Mouse (Mus musculus): ENCODE results near the gene Olfr1406.
"Not testable (repeated sequence)": the region's sequence is repeated elsewhere in the genome, so short reads cannot be mapped to it uniquely, and the experiment has no call there.

Olfr1406 gene

GRCm38 (mm10) chr1:173190540-173190939, at the start of gene Olfr1406:
Gene Olfr1406 (minus strand): TSS chr1:173190640.
- no peak for DNase-seq (ENCODE audit: low read depth)

GRCm38 (mm10) chr1:173237004-173237403, 46.6 kb upstream of the Olfr1406 start:
- DNase-seq (ENCODE audit: low read depth): not testable (repeated sequence)

- no peak for DNase-seq (ENCODE audit: low read depth)
These were observed 36.6 kb upstream of the Olfr1406 start, which contains the start of gene Fcer1a for GRCm38 (mm10) chr1:173227081-173227480. Gene Fcer1a (minus strand): TSS chr1:173227214.

GRCm38 (mm10) chr1:173216481-173216880, 26.0 kb upstream of the Olfr1406 start:
- no peak for DNase-seq (ENCODE audit: low read depth)

- no peak for DNase-seq (ENCODE audit: low read depth)
These were observed 21.7 kb upstream of the Olfr1406 start, which contains the start of gene Olfr1404 for GRCm38 (mm10) chr1:173212092-173212491. Gene Olfr1404 (plus strand): TSS chr1:173212392.

GRCm38 (mm10) chr1:173197508-173197907, 7.1 kb upstream of the Olfr1406 start, which contains the start of gene Olfr218:
Gene Olfr218 (plus strand): TSS chr1:173197808.
- no peak for DNase-seq (ENCODE audit: low read depth)

GRCm38 (mm10) chr1:173196359-173196758, 5.9 kb upstream of the Olfr1406 start:
- no peak for DNase-seq (ENCODE audit: low read depth)

GRCm38 (mm10) chr1:173192059-173192458, 1.6 kb upstream of the Olfr1406 start:
- DNase-seq (ENCODE audit: low read depth): no peak

GRCm38 (mm10) chr1:173174154-173174842, 16.1 kb downstream of the Olfr1406 start:
- DNase-seq (ENCODE audit: low read depth): no peak

GRCm38 (mm10) chr1:173137274-173137673, 53.2 kb downstream of the Olfr1406 start, which contains the start of gene Olfr1408:
Gene Olfr1408 (minus strand): TSS chr1:173137374.
- no peak for DNase-seq (ENCODE audit: low read depth)

All from c-Kit-positive CD71-negative TER-119-negative erythroid progenitor cells, embryonic 14.5 days (primary cell).